Comparison of ENCODE assay signal across 32 mouse cellular contexts in genomic region chr9:110858523-110858922, GRCm38 (mm10). TPM values are rescaled to one million over a fixed set of nuclear protein-coding genes. Genes with fewer than 3 reads are reported as not detected.
A peak's percentile ranks its signal among the peaks of the same experiment; 100 is the strongest.
DNase-seq lines count a peak whose midpoint lies in the region; ATAC-seq and TF ChIP-seq lines count a peak whose summit lies in the region.
"Had no signal": no experiment of that assay in that cellular context is flagged by ENCODE, and none has a peak within 500 bp of the region (broad histone marks: within the 10 kb centered on the region; RNA-seq: fewer than 3 reads in every experiment).

No protein-coding gene starts in this region.

- no peak for TF ChIP-seq CTCF in ES-Bruce4 (IDR thresholded peaks at IDR 0.05; ENCODE audit: low read depth, low read length)
- no peak for TF ChIP-seq CTCF in midbrain, postnatal 0 days (IDR thresholded peaks at IDR 0.05)

- peaks cover 14% of the 10 kb centered on the region for H3K4me1 ChIP-seq in heart, embryonic 10.5 days
- H3K4me1 ChIP-seq in ES-Bruce4 (ENCODE audit: control insufficient read depth, insufficient read depth, low read length): peaks cover 6% of the 10 kb centered on the region
- H3K4me1 ChIP-seq in limb, embryonic 10.5 days: peaks cover 15% of the 10 kb centered on the region
- peaks cover 28% of the 10 kb centered on the region for H3K4me1 ChIP-seq in liver, embryonic 15.5 days (replicated peaks)
- 0 out of 2 replicates have a peak, but pooled peaks cover 5% of the 10 kb centered on the region for H3K4me1 ChIP-seq in midbrain, postnatal 0 days (ENCODE audit: insufficient read depth, low read length)

- WGBS in heart, embryonic 10.5 days: 43% methylated on average over 5 of the region's 5 CpGs
- WGBS in limb, embryonic 10.5 days: 29% methylated on average over 5 of the region's 5 CpGs
- WGBS in liver, embryonic 15.5 days (ENCODE audit: insufficient replicate concordance): 33% methylated on average over 5 of the region's 5 CpGs
- WGBS in midbrain, postnatal 0 days: 54% methylated on average over 5 of the region's 5 CpGs

- H3K27me3 ChIP-seq in heart, embryonic 10.5 days (ENCODE audit: insufficient read depth, poor library complexity, severe bottlenecking): peaks cover 49% of the 10 kb centered on the region
- H3K27me3 ChIP-seq in ES-Bruce4 (ENCODE audit: control insufficient read depth, insufficient read depth, low read length, poor library complexity, severe bottlenecking): no peaks in the 10 kb centered on the region
- H3K27me3 ChIP-seq in limb, embryonic 10.5 days (ENCODE audit: low read depth, poor library complexity, severe bottlenecking): peaks cover 38% of the 10 kb centered on the region
- H3K27me3 ChIP-seq in liver, embryonic 15.5 days: peaks cover 15% of the 10 kb centered on the region; the same call in 1 of the 2 replicates
- H3K27me3 ChIP-seq in midbrain, postnatal 0 days (ENCODE audit: insufficient read depth, low read length): peaks cover 17% of the 10 kb centered on the region

- intact Hi-C loops in heart, postnatal 25 days (cut with DNase I): no loop called here

- no peak for TF ChIP-seq EP300 in ES-Bruce4 (IDR thresholded peaks at IDR 0.05; ENCODE audit: insufficient read depth, low read depth, low read length)

- no peaks in the 10 kb centered on the region for H3K36me3 ChIP-seq in heart, embryonic 10.5 days
- H3K36me3 ChIP-seq in ES-Bruce4 (ENCODE audit: control insufficient read depth, insufficient read depth, low read length, poor library complexity, severe bottlenecking): no peaks in the 10 kb centered on the region
- H3K36me3 ChIP-seq in limb, embryonic 10.5 days: no peaks in the 10 kb centered on the region
- no peaks in the 10 kb centered on the region for H3K36me3 ChIP-seq in liver, embryonic 15.5 days (replicated peaks)
- H3K36me3 ChIP-seq in midbrain, postnatal 0 days (ENCODE audit: insufficient read depth, low read length): no peaks in the 10 kb centered on the region
- H3K36me3 ChIP-seq: embryonic facial prominence, embryonic 13.5 days; forebrain, embryonic 12.5 days; hindbrain, embryonic 15.5 days; intestine, embryonic 15.5 days had no signal

- no peaks in the 10 kb centered on the region for H3K9me3 ChIP-seq in heart, embryonic 10.5 days
- H3K9me3 ChIP-seq in ES-Bruce4 (replicated peaks; ENCODE audit: control insufficient read depth, insufficient read depth, low read length, poor library complexity, severe bottlenecking): no peaks in the 10 kb centered on the region
- no peaks in the 10 kb centered on the region for H3K9me3 ChIP-seq in limb, embryonic 10.5 days (replicated peaks)
- no peaks in the 10 kb centered on the region for H3K9me3 ChIP-seq in liver, embryonic 15.5 days (replicated peaks)
- H3K9me3 ChIP-seq in midbrain, postnatal 0 days (ENCODE audit: low read length): no peaks in the 10 kb centered on the region
- H3K9me3 ChIP-seq: embryonic facial prominence, embryonic 13.5 days; forebrain, embryonic 12.5 days; hindbrain, embryonic 15.5 days; intestine, embryonic 15.5 days had no signal

- no peak overlapping the region for H3K27ac ChIP-seq in heart, embryonic 10.5 days
- H3K27ac ChIP-seq in ES-Bruce4 (ENCODE audit: insufficient read depth, low read length): no peak overlapping the region
- H3K27ac ChIP-seq in limb, embryonic 10.5 days: no peak overlapping the region
- peak overlapping the region; percentile 80 for H3K27ac ChIP-seq in liver, embryonic 15.5 days (replicated peaks)
- no peak overlapping the region for H3K27ac ChIP-seq in midbrain, postnatal 0 days (ENCODE audit: low read depth, low read length)
- H3K27ac ChIP-seq: embryonic facial prominence, embryonic 13.5 days; forebrain, embryonic 12.5 days; hindbrain, embryonic 15.5 days; intestine, embryonic 15.5 days had no signal

- no peak for DNase-seq in heart, embryonic 10.5 days (ENCODE audit: low spot score)
- DNase-seq in heart, postnatal 25 days (ENCODE audit: low spot score): no peak
- no peak for DNase-seq in limb, embryonic 10.5 days (ENCODE audit: low spot score)
- DNase-seq in midbrain, postnatal 0 days (ENCODE audit: low spot score): no peak
- DNase-seq in kidney, postnatal 14 days: no peak
- DNase-seq: adrenal gland, adult 8-10 months; cerebellum, adult 2 months; cerebellum, postnatal 25 days; kidney, adult 9 months; kidney, postnatal 36 days; lung, adult 18-20 months; lung, postnatal 14 days; right cerebral cortex, postnatal 25 days had no signal

- H3K4me3 ChIP-seq in heart, embryonic 10.5 days: peak overlapping the region; percentile 58; the same call in 1 of the 2 replicates
- H3K4me3 ChIP-seq in ES-Bruce4 (ENCODE audit: low read depth, low read length): no peak overlapping the region
- 0 out of 2 replicates have a peak overlapping the region, but pooled peaks have one; percentile 46 for H3K4me3 ChIP-seq in limb, embryonic 10.5 days
- peak overlapping the region; percentile 58 for H3K4me3 ChIP-seq in liver, embryonic 15.5 days (replicated peaks)
- no peak overlapping the region for H3K4me3 ChIP-seq in midbrain, postnatal 0 days (ENCODE audit: low read depth, low read length)

- TF ChIP-seq POLR2A in ES-Bruce4 (IDR thresholded peaks at IDR 0.05; ENCODE audit: insufficient read depth, low read length): no peak

- peak overlapping the region; percentile 79 for H3K4me2 ChIP-seq in liver, embryonic 15.5 days
- H3K4me2 ChIP-seq in midbrain, postnatal 0 days (ENCODE audit: low read depth, low read length, poor library complexity, severe bottlenecking): no peak overlapping the region

- no peak for ATAC-seq in liver, embryonic 15.5 days (ENCODE audit: insufficient read depth)
- ATAC-seq in midbrain, postnatal 0 days (ENCODE audit: low FRiP score): no peak
- ATAC-seq: CD4-positive, CD25-positive, alpha-beta regulatory T cell, adult 4 months had no signal

- 0 out of 2 replicates have a peak overlapping the region, but pooled peaks have one; percentile 54 for H3K9ac ChIP-seq in ES-Bruce4 (ENCODE audit: low read depth, poor library complexity, severe bottlenecking)
- peak overlapping the region; percentile 18; the same call in 1 of the 2 replicates for H3K9ac ChIP-seq in liver, embryonic 15.5 days
- H3K9ac ChIP-seq in midbrain, postnatal 0 days (replicated peaks; ENCODE audit: low read length, poor library complexity, severe bottlenecking): no peak overlapping the region
- H3K9ac ChIP-seq: hindbrain, embryonic 15.5 days; intestine, embryonic 15.5 days had no signal

RNA-seq across cellular contexts. Expression of gene Prss50, which starts 0.8 kb away (rescaled TPM):
- polyA plus RNA-seq in heart, embryonic 10.5 days (2016; fragmentation: Nextera tagmentation; extraction: Ambion mirVana): 0.43 and 0.45 TPM in 2 replicates
- not detected for total RNA-seq in heart, postnatal 25 days (2021)
- 1.9 and 2.7 TPM in 2 replicates for polyA plus RNA-seq in ES-Bruce4 (2011; ENCODE audit: insufficient read depth, insufficient read length, low read depth, missing spikeins)
- polyA plus RNA-seq in limb, embryonic 10.5 days (2016; fragmentation: Nextera tagmentation; extraction: Ambion mirVana): 0.69 and 0.83 TPM in 2 replicates
- polyA plus RNA-seq in liver, embryonic 15.5 days (2015; fragmentation: Nextera tagmentation; extraction: Ambion mirVana): 13.9 and 14.5 TPM in 2 replicates
- total RNA-seq in midbrain, postnatal 0 days (2014; rRNA removed): 0.57 and 1.0 TPM in 2 replicates
- 1.3 and 1.5 TPM in 2 replicates for polyA plus RNA-seq in midbrain, postnatal 0 days (2015; fragmentation: Nextera tagmentation; extraction: Ambion mirVana)
- total RNA-seq: adrenal gland, adult 8-10 months; gastrocnemius, adult 18-20 months; hematopoietic stem cell, adult 5-6 weeks; MEL had no signal
- polyA plus RNA-seq: CD4-positive, CD25-positive, alpha-beta regulatory T cell, adult 4 months; gonadal fat pad, adult 2 months; heart, embryonic 16.5 days; neural tube, embryonic 11.5 days; stomach, embryonic 14.5 days had no signal

RNA-seq across cellular contexts. Expression of gene Prss46, which starts 14.2 kb away (rescaled TPM):
- not detected in 2 replicates for polyA plus RNA-seq in heart, embryonic 10.5 days (2016; fragmentation: Nextera tagmentation; extraction: Ambion mirVana)
- total RNA-seq in heart, postnatal 25 days (2021): not detected
- not detected in 2 replicates for polyA plus RNA-seq in ES-Bruce4 (2011; ENCODE audit: insufficient read depth, insufficient read length, low read depth, missing spikeins)
- not detected in 2 replicates for polyA plus RNA-seq in limb, embryonic 10.5 days (2016; fragmentation: Nextera tagmentation; extraction: Ambion mirVana)
- polyA plus RNA-seq in liver, embryonic 15.5 days (2015; fragmentation: Nextera tagmentation; extraction: Ambion mirVana): not detected in 2 replicates
- not detected in 2 replicates for total RNA-seq in midbrain, postnatal 0 days (2014; rRNA removed)
- polyA plus RNA-seq in midbrain, postnatal 0 days (2015; fragmentation: Nextera tagmentation; extraction: Ambion mirVana): 0.12 TPM in 1 of 2 replicates, not detected in the other
- total RNA-seq: adrenal gland, adult 8-10 months; gastrocnemius, adult 18-20 months; hematopoietic stem cell, adult 5-6 weeks; left cerebral cortex, postnatal 36 days; megakaryocyte progenitor cell, adult 5-6 weeks; MEL had no signal
- polyA plus RNA-seq: CD4-positive, CD25-positive, alpha-beta regulatory T cell, adult 4 months; cerebellum, adult 2 months; embryonic facial prominence, embryonic 13.5 days; erythroblast, embryonic 14.5 days; forebrain, embryonic 12.5 days; heart, embryonic 16.5 days; hindbrain, embryonic 15.5 days; intestine, embryonic 15.5 days; neural tube, embryonic 11.5 days; spleen, adult 2 months; stomach, embryonic 14.5 days had no signal

RNA-seq across cellular contexts. Expression of gene Als2cl, which starts 21.1 kb away (rescaled TPM):
- polyA plus RNA-seq in heart, embryonic 10.5 days (2016; fragmentation: Nextera tagmentation; extraction: Ambion mirVana): 0.91 and 1.6 TPM in 2 replicates
- total RNA-seq in heart, postnatal 25 days (2021): 10 to 100 TPM in 1 of 2 experiments, 1 to 10 TPM in 1; 9.7 to 15.0 TPM
- 17.4 and 18.1 TPM in 2 replicates for polyA plus RNA-seq in ES-Bruce4 (2011; ENCODE audit: insufficient read depth, insufficient read length, low read depth, missing spikeins)
- 1.8 and 1.9 TPM in 2 replicates for polyA plus RNA-seq in limb, embryonic 10.5 days (2016; fragmentation: Nextera tagmentation; extraction: Ambion mirVana)
- polyA plus RNA-seq in liver, embryonic 15.5 days (2015; fragmentation: Nextera tagmentation; extraction: Ambion mirVana): 1.7 and 2.6 TPM in 2 replicates
- 5.8 and 9.0 TPM in 2 replicates for total RNA-seq in midbrain, postnatal 0 days (2014; rRNA removed)
- 1.2 and 1.6 TPM in 2 replicates for polyA plus RNA-seq in midbrain, postnatal 0 days (2015; fragmentation: Nextera tagmentation; extraction: Ambion mirVana)
- total RNA-seq: MEL had no signal

RNA-seq across cellular contexts. Expression of gene Tmie, which starts 21.4 kb away (rescaled TPM):
- 0.17 and 0.68 TPM in 2 replicates for polyA plus RNA-seq in heart, embryonic 10.5 days (2016; fragmentation: Nextera tagmentation; extraction: Ambion mirVana)
- 1 to 10 TPM; 1.2 to 1.3 TPM for total RNA-seq in heart, postnatal 25 days (2021)
- 1.6 and 3.1 TPM in 2 replicates for polyA plus RNA-seq in ES-Bruce4 (2011; ENCODE audit: insufficient read depth, insufficient read length, low read depth, missing spikeins)
- 0.09 TPM in 1 of 2 replicates, not detected in the other for polyA plus RNA-seq in limb, embryonic 10.5 days (2016; fragmentation: Nextera tagmentation; extraction: Ambion mirVana)
- 1.8 and 2.5 TPM in 2 replicates for polyA plus RNA-seq in liver, embryonic 15.5 days (2015; fragmentation: Nextera tagmentation; extraction: Ambion mirVana)
- total RNA-seq in midbrain, postnatal 0 days (2014; rRNA removed): 3.7 and 7.6 TPM in 2 replicates
- polyA plus RNA-seq in midbrain, postnatal 0 days (2015; fragmentation: Nextera tagmentation; extraction: Ambion mirVana): 6.6 and 7.6 TPM in 2 replicates
- total RNA-seq: megakaryocyte progenitor cell, adult 5-6 weeks; MEL had no signal
- polyA plus RNA-seq: erythroblast, embryonic 14.5 days had no signal

RNA-seq across cellular contexts. Expression of gene Prss45, which starts 24.1 kb away (rescaled TPM):
- polyA plus RNA-seq in heart, embryonic 10.5 days (2016; fragmentation: Nextera tagmentation; extraction: Ambion mirVana): 0.10 TPM in 1 of 2 replicates, not detected in the other
- not detected for total RNA-seq in heart, postnatal 25 days (2021)
- polyA plus RNA-seq in ES-Bruce4 (2011; ENCODE audit: insufficient read depth, insufficient read length, low read depth, missing spikeins): 0.66 TPM in 1 of 2 replicates, not detected in the other
- polyA plus RNA-seq in limb, embryonic 10.5 days (2016; fragmentation: Nextera tagmentation; extraction: Ambion mirVana): not detected in 2 replicates
- polyA plus RNA-seq in liver, embryonic 15.5 days (2015; fragmentation: Nextera tagmentation; extraction: Ambion mirVana): not detected in 2 replicates
- 1.2 TPM in 1 of 2 replicates, not detected in the other for total RNA-seq in midbrain, postnatal 0 days (2014; rRNA removed)
- 0.46 and 0.54 TPM in 2 replicates for polyA plus RNA-seq in midbrain, postnatal 0 days (2015; fragmentation: Nextera tagmentation; extraction: Ambion mirVana)
- total RNA-seq: gastrocnemius, adult 18-20 months; hematopoietic stem cell, adult 5-6 weeks; megakaryocyte progenitor cell, adult 5-6 weeks; MEL had no signal
- polyA plus RNA-seq: CD4-positive, CD25-positive, alpha-beta regulatory T cell, adult 4 months; embryonic facial prominence, embryonic 13.5 days; erythroblast, embryonic 14.5 days; forebrain, embryonic 12.5 days; gonadal fat pad, adult 2 months; hindbrain, embryonic 15.5 days; intestine, embryonic 15.5 days; midbrain, embryonic 11.5 days; neural tube, embryonic 11.5 days; spleen, adult 2 months; stomach, embryonic 14.5 days had no signal

Comparison
In these comparisons a context has a peak if more than half of its experiments do, and no peak if none do; other contexts are left out.
1. H3K4me3 ChIP-seq: peak in heart, embryonic 10.5 days (single experiment), limb, embryonic 10.5 days (single experiment) and liver, embryonic 15.5 days (single experiment); none in ES-Bruce4 (single experiment) and midbrain, postnatal 0 days (single experiment).